Mouse (Mus musculus) induced T-regulatory cell, adult 2 months (primary cell): Measurements from ENCODE around the gene Telo2.
"Not testable (repeated sequence)": the region's sequence is repeated elsewhere in the genome, so short reads cannot be mapped to it uniquely, and the experiment has no call there.

Experiments used
- DNase-seq: peaks from one replicate; pipeline ENCODE4 v3.0.0-alpha.2; 2012; ENCODE audit warnings: low read depth

Gene Telo2

GRCm38 (mm10) chr17:25115664-25116432 lies at the start of gene Telo2:
Telo2 (minus strand) TSS chr17:25115967.
- peak; percentile 96 for DNase-seq

GRCm38 (mm10) chr17:25164770-25165169 lies 49.0 kb upstream of the Telo2 start:
- DNase-seq = no peak

- no peak for DNase-seq
Measured at GRCm38 (mm10) chr17:25163387-25163786, 47.6 kb upstream of the Telo2 start.

GRCm38 (mm10) chr17:25162161-25162560 lies 46.4 kb upstream of the Telo2 start, which contains the start of gene Ccdc154:
Ccdc154 (plus strand) TSS chr17:25162461.
- DNase-seq = no peak

- DNase-seq = no peak
Measured at GRCm38 (mm10) chr17:25139960-25140359, 24.2 kb upstream of the Telo2 start.

- DNase-seq = no peak
Measured at GRCm38 (mm10) chr17:25138803-25139202, 23.0 kb upstream of the Telo2 start.

GRCm38 (mm10) chr17:25135622-25136021 lies 19.9 kb upstream of the Telo2 start:
- DNase-seq = no peak

- DNase-seq = peak; percentile 82
Measured at GRCm38 (mm10) chr17:25133275-25133698, 17.5 kb upstream of the Telo2 start, which contains the start of gene Clcn7. Clcn7 (plus strand) TSS chr17:25133391.

- DNase-seq = peak; percentile 53
Measured at GRCm38 (mm10) chr17:25130060-25130459, 14.3 kb upstream of the Telo2 start.

GRCm38 (mm10) chr17:25127681-25128080 lies 11.9 kb upstream of the Telo2 start:
- no peak for DNase-seq

GRCm38 (mm10) chr17:25127079-25127478 lies 11.3 kb upstream of the Telo2 start:
- no peak for DNase-seq

GRCm38 (mm10) chr17:25125442-25126060 lies 9.8 kb upstream of the Telo2 start:
- not testable (repeated sequence) for DNase-seq

GRCm38 (mm10) chr17:25123979-25124378 lies 8.2 kb upstream of the Telo2 start:
- peak; percentile 70 for DNase-seq

GRCm38 (mm10) chr17:25120406-25120805 lies 4.6 kb upstream of the Telo2 start, which contains the start of gene Ptx4:
Ptx4 (plus strand) TSS chr17:25120760.
- no peak for DNase-seq

- peak; percentile 53 for DNase-seq
Measured at GRCm38 (mm10) chr17:25117263-25117662, 1.5 kb upstream of the Telo2 start.

- DNase-seq = peak; percentile 75
Measured at GRCm38 (mm10) chr17:25114908-25115645, 690 bp downstream of the Telo2 start.

- no peak for DNase-seq
Measured at GRCm38 (mm10) chr17:25112423-25112810, 3.4 kb downstream of the Telo2 start.

GRCm38 (mm10) chr17:25111739-25112422 lies 3.9 kb downstream of the Telo2 start:
- no peak for DNase-seq

- no peak for DNase-seq
Measured at GRCm38 (mm10) chr17:25111220-25111619, 4.5 kb downstream of the Telo2 start.

- DNase-seq = no peak
Measured at GRCm38 (mm10) chr17:25110590-25110989, 5.2 kb downstream of the Telo2 start.

- peak; percentile 55 for DNase-seq
Measured at GRCm38 (mm10) chr17:25109578-25109977, 6.2 kb downstream of the Telo2 start.

GRCm38 (mm10) chr17:25107786-25108185 lies 8.0 kb downstream of the Telo2 start:
- DNase-seq = no peak
